8 mouse cellular contexts compared by ENCODE assay signal in genomic region chr3:134237113-134237805, GRCm38 (mm10). TPM values are rescaled to one million over a fixed set of nuclear protein-coding genes. Genes with fewer than 3 reads are reported as not detected.
DNase-seq lines count a peak whose midpoint lies in the region; ATAC-seq lines count a peak whose summit lies in the region.

No protein-coding gene starts in this region.

- no peak for DNase-seq in heart, postnatal 14 days
- no peak for DNase-seq in ovary, postnatal 10 days (ENCODE audit: low spot score)
- no peak for DNase-seq in liver
- no peak for DNase-seq in layer of hippocampus, postnatal 10 days (ENCODE audit: low spot score in 2 of 2)

- peak overlapping the region; percentile 79 for H3K4me2 ChIP-seq in heart, embryonic 16.5 days (ENCODE audit: low read depth, low read length)
- H3K4me2 ChIP-seq in embryonic facial prominence, embryonic 12.5 days (replicated peaks): peak overlapping the region; percentile 83
- H3K4me2 ChIP-seq in intestine, embryonic 15.5 days (replicated peaks): peak overlapping the region; percentile 61; the same call in 1 of the 2 replicates
- peak overlapping the region; percentile 68 for H3K4me2 ChIP-seq in neural tube, embryonic 15.5 days

- H3K27me3 ChIP-seq in heart, embryonic 16.5 days (ENCODE audit: control insufficient read depth, insufficient read depth, low read length): no peaks in the 10 kb centered on the region
- no peaks in the 10 kb centered on the region for H3K27me3 ChIP-seq in embryonic facial prominence, embryonic 12.5 days
- H3K27me3 ChIP-seq in intestine, embryonic 15.5 days (replicated peaks): no peaks in the 10 kb centered on the region
- no peaks in the 10 kb centered on the region for H3K27me3 ChIP-seq in neural tube, embryonic 15.5 days (replicated peaks)

- no peaks in the 10 kb centered on the region for H3K36me3 ChIP-seq in heart, embryonic 16.5 days (ENCODE audit: control insufficient read depth, insufficient read depth)
- H3K36me3 ChIP-seq in embryonic facial prominence, embryonic 12.5 days: no peaks in the 10 kb centered on the region
- no peaks in the 10 kb centered on the region for H3K36me3 ChIP-seq in intestine, embryonic 15.5 days
- H3K36me3 ChIP-seq in neural tube, embryonic 15.5 days: no peaks in the 10 kb centered on the region

- H3K4me1 ChIP-seq in heart, embryonic 16.5 days (ENCODE audit: control insufficient read depth, insufficient read depth, low read length): peaks cover 11% of the 10 kb centered on the region
- peaks cover 11% of the 10 kb centered on the region for H3K4me1 ChIP-seq in embryonic facial prominence, embryonic 12.5 days
- H3K4me1 ChIP-seq in intestine, embryonic 15.5 days (replicated peaks): peaks cover 7% of the 10 kb centered on the region; the same call in 1 of the 2 replicates
- peaks cover 14% of the 10 kb centered on the region for H3K4me1 ChIP-seq in neural tube, embryonic 15.5 days

- 63% methylated on average over 3 of the region's 3 CpGs for WGBS in heart, embryonic 16.5 days
- WGBS in embryonic facial prominence, embryonic 12.5 days: 35% methylated on average over 3 of the region's 3 CpGs
- WGBS in intestine, embryonic 15.5 days: 64% methylated on average over 3 of the region's 3 CpGs
- WGBS in neural tube, embryonic 15.5 days: 18% methylated on average over 3 of the region's 3 CpGs

- intact Hi-C loops in heart, postnatal 14 days (cut with DNase I): loop anchor here (5.0 to 10.0 kb wide), 2 partner anchors 35 to 692 kb away; partner anchors contain the start of gene Tet2

- no peaks in the 10 kb centered on the region for H3K9me3 ChIP-seq in heart, embryonic 16.5 days (replicated peaks; ENCODE audit: control insufficient read depth, low read length)
- H3K9me3 ChIP-seq in embryonic facial prominence, embryonic 12.5 days: no peaks in the 10 kb centered on the region
- no peaks in the 10 kb centered on the region for H3K9me3 ChIP-seq in intestine, embryonic 15.5 days
- no peaks in the 10 kb centered on the region for H3K9me3 ChIP-seq in neural tube, embryonic 15.5 days (replicated peaks)

- H3K4me3 ChIP-seq in heart, embryonic 16.5 days (ENCODE audit: low read length): peak overlapping the region; percentile 73
- H3K4me3 ChIP-seq in embryonic facial prominence, embryonic 12.5 days: peak overlapping the region; percentile 48
- peak overlapping the region; percentile 52 for H3K4me3 ChIP-seq in intestine, embryonic 15.5 days (replicated peaks)
- H3K4me3 ChIP-seq in neural tube, embryonic 15.5 days (replicated peaks): peak overlapping the region; percentile 67

- peak overlapping the region; percentile 85; the same call in 1 of the 2 replicates for H3K27ac ChIP-seq in heart, embryonic 16.5 days (ENCODE audit: low read length)
- 0 out of 2 replicates have a peak overlapping the region, but pooled peaks have one; percentile 87 for H3K27ac ChIP-seq in embryonic facial prominence, embryonic 12.5 days
- no peak overlapping the region for H3K27ac ChIP-seq in intestine, embryonic 15.5 days
- peak overlapping the region; percentile 98 for H3K27ac ChIP-seq in neural tube, embryonic 15.5 days (replicated peaks)

- no peak overlapping the region; the same call in 1 of the 2 replicates for H3K9ac ChIP-seq in heart, embryonic 16.5 days (ENCODE audit: low read length)
- no peak overlapping the region for H3K9ac ChIP-seq in embryonic facial prominence, embryonic 12.5 days
- H3K9ac ChIP-seq in intestine, embryonic 15.5 days: no peak overlapping the region
- H3K9ac ChIP-seq in neural tube, embryonic 15.5 days (replicated peaks): peak overlapping the region; percentile 55

- ATAC-seq in heart, embryonic 16.5 days (replicated peaks; ENCODE audit: extremely low read depth, insufficient read depth, low FRiP score): no peak
- ATAC-seq in embryonic facial prominence, embryonic 12.5 days (ENCODE audit: insufficient number of reproducible peaks, insufficient read depth, low FRiP score, low TSS enrichment): no peak
- ATAC-seq in intestine, embryonic 15.5 days: no peak
- ATAC-seq in neural tube, embryonic 15.5 days (ENCODE audit: low FRiP score): no peak

RNA-seq across cellular contexts. Expression of gene Cxxc4, which starts 1.0 kb away (rescaled TPM):
- 2.8 and 2.9 TPM in 2 replicates for polyA plus RNA-seq in heart, embryonic 16.5 days (2015; fragmentation: Nextera tagmentation; extraction: Ambion mirVana)
- 1 to 10 TPM; 2.4 to 3.0 TPM for total RNA-seq in heart, postnatal 14 days (2021)
- 6.8 and 9.1 TPM in 2 replicates for polyA plus RNA-seq in embryonic facial prominence, embryonic 12.5 days (2016; fragmentation: Nextera tagmentation; extraction: Ambion mirVana)
- 2.8 and 3.8 TPM in 2 replicates for polyA plus RNA-seq in intestine, embryonic 15.5 days (2015; fragmentation: Nextera tagmentation; extraction: Ambion mirVana)
- polyA plus RNA-seq in neural tube, embryonic 15.5 days (2015; fragmentation: Nextera tagmentation; extraction: Ambion mirVana): 24.1 and 26.5 TPM in 2 replicates
- 10 to 100 TPM; 16.2 to 17.4 TPM for total RNA-seq in layer of hippocampus, postnatal 10 days (2021)
